Mouse (Mus musculus) midbrain, embryonic 10.5 days (tissue): ENCODE measurements around the gene Arf4. TPM values are rescaled to one million over a fixed set of nuclear protein-coding genes. Genes with fewer than 3 reads are reported as not detected.

Source experiments
- DNase-seq: peaks from one replicate; pipeline ENCODE4 v3.0.0-alpha.2; 2017; ENCODE audit warnings: low spot score
- H3K27ac ChIP-seq: fragments of 300-500 bp; sonication (generic); replicated peaks from 2 replicates; pipeline ENCODE4 v1.5.1; 2016; ENCODE audit warnings: mild to moderate bottlenecking
- H3K27me3 ChIP-seq: fragments of 300-500 bp; sonication (generic); 2 replicates; pipeline ENCODE4 v1.6.1; 2016; ENCODE audit warnings: low read depth, mild to moderate bottlenecking; ENCODE audit not compliant: poor library complexity, severe bottlenecking
- H3K36me3 ChIP-seq: fragments of 300-500 bp; sonication (generic); 2 replicates; pipeline ENCODE4 v1.6.1; 2016; ENCODE audit warnings: mild to moderate bottlenecking, moderate library complexity
- H3K4me1 ChIP-seq: fragments of 300-500 bp; sonication (generic); 2 replicates; pipeline ENCODE4 v1.6.1; 2016
- H3K4me3 ChIP-seq: fragments of 300-500 bp; sonication (generic); 2 replicates; pipeline ENCODE4 v1.5.1; 2016; ENCODE audit warnings: mild to moderate bottlenecking, moderate library complexity
- H3K9me3 ChIP-seq: fragments of 300-500 bp; sonication (generic); replicated peaks from 2 replicates; pipeline ENCODE4 v1.6.1; 2016; ENCODE audit warnings: mild to moderate bottlenecking
- WGBS: fragments of 180-500 bp; shearing (Covaris S2); methylation state at CpG from one replicate; pipeline ENCODE4 v1.1.7; 2016; 5-methylcytosine and 5-hydroxymethylcytosine counted together
- polyA plus RNA-seq: library from polyadenylated mRNA; unstranded; fragments of >200 nt; fragmentation: Nextera tagmentation; extraction: Ambion mirVana; gene quantifications from 2 replicates; pipeline ENCODE4 v1.2.1, GENCODE M21; 2016

The Arf4 gene
- 517 and 522 TPM in 2 replicates for polyA plus RNA-seq

- Histone ChIP-seq H3K27me3 (no peaks in the 10 kb centered on the region), H3K9me3 (no peaks in the 10 kb centered on the region), H3K36me3 (peaks cover 4% of the 10 kb centered on the region; the same call in 1 of the 2 replicates), H3K4me3 (peak within 1 kb of the TSS; percentile 94), H3K4me1 (peaks cover 22% of the 10 kb centered on the region), H3K27ac (peak within 1 kb of the TSS; percentile 95)
- WGBS, result under 1% methylated on average over 78 of the region's 83 CpGs
- peak; percentile 97 for DNase-seq
Observed at GRCm38 (mm10) chr14:26637851-26638707, at the start of gene Arf4. Gene Arf4 (plus strand): TSS chr14:26638074.

DNA sequence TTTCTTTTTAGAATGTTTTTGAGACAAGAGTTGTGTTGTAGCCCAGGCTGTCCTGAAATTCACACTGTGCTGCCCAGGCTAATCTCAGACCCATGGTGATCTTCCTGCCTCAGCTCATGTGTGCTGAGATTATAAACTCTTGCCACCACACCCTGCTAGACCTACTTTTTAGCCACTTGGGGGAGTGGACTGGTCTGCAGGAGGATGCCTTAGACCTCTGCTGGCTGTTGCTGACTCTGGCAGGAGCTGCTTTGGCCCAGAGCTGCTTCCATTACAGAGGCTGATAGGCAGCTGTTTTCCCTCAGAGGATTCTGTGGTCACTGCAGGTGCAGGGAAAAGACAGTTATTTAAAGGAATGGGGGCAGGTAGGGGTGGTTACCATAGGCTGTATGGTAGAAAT lies 46.5 kb upstream of the Arf4 start:
- no peak for DNase-seq
- H3K4me3 ChIP-seq, result no peak overlapping the region
- no peak overlapping the region for H3K27ac ChIP-seq
- H3K4me1 ChIP-seq, result no peaks in the 10 kb centered on the region
- H3K36me3 ChIP-seq, result peaks cover 39% of the 10 kb centered on the region
- H3K27me3 ChIP-seq, result no peaks in the 10 kb centered on the region
- H3K9me3 ChIP-seq, result no peaks in the 10 kb centered on the region

GRCm38 (mm10) chr14:26593281-26593895 lies 44.5 kb upstream of the Arf4 start:
- H3K36me3 ChIP-seq, result peaks cover 56% of the 10 kb centered on the region
- 87% methylated on average over 2 of the region's 2 CpGs for WGBS
- H3K4me1 ChIP-seq, result no peaks in the 10 kb centered on the region
- H3K27ac ChIP-seq, result no peak overlapping the region
- no peak for DNase-seq
- no peaks in the 10 kb centered on the region for H3K27me3 ChIP-seq
- H3K9me3 ChIP-seq, result no peaks in the 10 kb centered on the region; the same call in 1 of the 2 replicates
- H3K4me3 ChIP-seq, result no peak overlapping the region

- Histone ChIP-seq H3K9me3 (no peaks in the 10 kb centered on the region; the same call in 1 of the 2 replicates), H3K36me3 (peaks cover 74% of the 10 kb centered on the region), H3K4me1 (no peaks in the 10 kb centered on the region), H3K27ac (no peak overlapping the region), H3K4me3 (no peak overlapping the region), H3K27me3 (no peaks in the 10 kb centered on the region)
- no peak for DNase-seq
- WGBS, result 94% methylated on average over 7 of the region's 7 CpGs
Observed at GRCm38 (mm10) chr14:26595167-26595566, 42.7 kb upstream of the Arf4 start.

DNA sequence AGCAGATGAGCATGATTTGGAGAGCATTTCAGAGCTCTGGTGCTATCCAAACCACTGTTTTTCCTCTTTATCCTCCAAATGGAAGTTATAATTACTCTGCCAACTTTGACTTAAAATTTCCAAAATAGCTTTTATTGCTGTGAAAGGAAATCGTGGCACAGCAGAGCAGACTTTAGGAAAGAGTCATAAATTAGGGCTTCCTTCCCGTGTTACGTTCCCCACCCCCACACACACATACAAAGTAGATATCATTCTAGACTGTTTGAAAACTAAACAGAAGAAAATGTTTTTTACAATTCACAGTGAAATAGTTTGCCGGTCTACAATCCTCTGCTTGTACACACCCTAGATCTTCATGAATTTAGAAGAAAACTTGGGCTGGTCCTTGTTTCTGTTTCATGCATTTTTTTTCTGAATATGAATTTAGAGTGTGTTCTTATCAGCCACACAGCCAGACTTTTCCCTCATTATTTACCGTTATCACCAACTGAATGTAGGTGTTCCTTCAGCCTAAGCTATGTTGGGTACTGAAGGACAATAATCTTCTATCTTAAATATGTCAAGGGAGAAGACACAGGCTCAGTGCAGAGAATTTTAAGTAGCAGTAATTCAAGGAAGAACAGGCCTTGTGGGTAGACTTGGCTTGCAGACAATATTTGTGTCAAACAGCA lies 42.0 kb upstream of the Arf4 start:
- Histone ChIP-seq H3K4me1 (no peaks in the 10 kb centered on the region), H3K27ac (no peak overlapping the region), H3K27me3 (no peaks in the 10 kb centered on the region), H3K4me3 (no peak overlapping the region), H3K9me3 (no peaks in the 10 kb centered on the region; the same call in 1 of the 2 replicates), H3K36me3 (peaks cover 77% of the 10 kb centered on the region)
- no peak for DNase-seq
- WGBS, result 90% methylated on average over 5 of the region's 5 CpGs

GRCm38 (mm10) chr14:26605354-26605753 lies 32.5 kb upstream of the Arf4 start:
- no peak overlapping the region for H3K27ac ChIP-seq
- H3K4me1 ChIP-seq, result no peaks in the 10 kb centered on the region
- DNase-seq, result no peak
- peaks cover 94% of the 10 kb centered on the region for H3K36me3 ChIP-seq
- H3K27me3 ChIP-seq, result no peaks in the 10 kb centered on the region
- H3K9me3 ChIP-seq, result no peaks in the 10 kb centered on the region
- 86% methylated on average over 4 of the region's 4 CpGs for WGBS
- H3K4me3 ChIP-seq, result no peak overlapping the region

- no peak for DNase-seq
- 90% methylated on average over 1 of the region's 1 CpGs for WGBS
- no peaks in the 10 kb centered on the region for H3K9me3 ChIP-seq
- no peaks in the 10 kb centered on the region for H3K4me1 ChIP-seq
- no peak overlapping the region for H3K27ac ChIP-seq
- no peak overlapping the region for H3K4me3 ChIP-seq
- H3K36me3 ChIP-seq, result peaks cover 98% of the 10 kb centered on the region
- H3K27me3 ChIP-seq, result no peaks in the 10 kb centered on the region
Observed at GRCm38 (mm10) chr14:26609674-26610073, 28.2 kb upstream of the Arf4 start.

DNA sequence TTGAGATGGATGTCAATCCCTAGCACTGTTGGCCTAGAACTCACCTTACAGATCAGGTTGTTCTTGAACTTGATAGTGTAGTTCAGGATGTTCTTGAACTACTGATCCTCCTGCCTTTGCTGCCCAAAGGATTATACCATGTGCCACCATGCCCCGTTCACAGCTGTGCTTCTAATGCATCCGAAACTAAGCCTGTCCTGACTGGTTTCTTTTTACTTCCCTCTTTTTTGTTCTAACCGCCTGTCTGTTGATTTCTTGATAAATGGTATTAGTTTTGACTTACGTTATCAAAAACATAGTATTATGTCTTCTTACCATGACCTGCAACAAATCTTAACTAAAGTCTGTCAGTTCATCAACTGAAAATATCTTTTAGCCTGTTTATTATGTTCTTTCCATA lies 27.2 kb upstream of the Arf4 start:
- no peak for DNase-seq
- Histone ChIP-seq H3K4me3 (no peak overlapping the region), H3K9me3 (no peaks in the 10 kb centered on the region), H3K27me3 (no peaks in the 10 kb centered on the region), H3K36me3 (peaks cover 95% of the 10 kb centered on the region), H3K4me1 (no peaks in the 10 kb centered on the region), H3K27ac (no peak overlapping the region)
- 96% methylated on average over 4 of the region's 4 CpGs for WGBS

DNA sequence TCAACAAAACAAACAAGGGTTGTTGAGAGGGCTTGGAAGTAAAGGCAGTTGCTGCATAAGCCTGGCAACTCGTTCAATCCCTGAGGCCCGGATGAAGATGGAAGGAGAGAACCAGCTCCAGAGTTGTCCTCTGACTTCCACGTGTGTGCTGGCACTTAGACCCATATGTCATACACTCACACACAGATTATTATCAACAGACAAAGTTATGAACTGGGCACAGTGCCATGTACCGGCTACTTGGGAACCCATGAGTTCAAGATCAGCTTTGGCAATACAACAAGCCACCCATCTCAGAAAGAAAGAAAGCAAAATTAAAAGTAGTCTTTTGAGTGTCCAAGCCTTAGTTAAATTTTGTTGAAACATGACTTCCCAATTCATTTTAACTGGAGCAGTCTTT lies 12.6 kb upstream of the Arf4 start:
- WGBS, result 91% methylated on average over 4 of the region's 4 CpGs
- Histone ChIP-seq H3K27ac (no peak overlapping the region), H3K4me3 (no peak overlapping the region), H3K36me3 (peaks cover 100% of the 10 kb centered on the region), H3K4me1 (no peaks in the 10 kb centered on the region), H3K27me3 (no peaks in the 10 kb centered on the region), H3K9me3 (no peaks in the 10 kb centered on the region)
- no peak for DNase-seq

DNA sequence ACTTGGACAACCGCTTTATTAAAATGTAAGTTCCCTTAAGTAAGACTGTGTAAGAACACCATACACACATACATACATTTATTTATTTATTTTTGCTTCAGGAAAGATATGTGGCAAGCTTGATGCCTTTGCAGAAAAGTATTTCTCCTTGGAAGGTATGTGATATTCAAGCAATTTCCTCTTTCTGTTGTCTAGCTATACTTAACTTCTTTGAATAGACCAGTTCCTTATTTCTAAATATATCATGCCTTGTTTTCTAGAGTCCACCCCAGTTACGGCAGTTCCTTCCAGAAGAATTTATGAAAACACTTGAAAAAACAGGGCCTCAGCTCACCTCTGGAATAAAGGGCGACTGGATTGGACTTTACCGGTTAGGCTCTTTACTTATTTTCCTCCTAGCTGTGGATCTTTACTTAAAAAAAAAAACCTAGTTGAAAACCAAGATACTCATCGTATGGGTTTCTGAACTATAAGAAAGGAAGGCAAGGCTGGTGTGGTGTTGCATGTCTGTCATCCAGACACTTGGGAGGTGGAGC lies 11.2 kb upstream of the Arf4 start:
- DNase-seq, result no peak
- 93% methylated on average over 5 of the region's 5 CpGs for WGBS
- Histone ChIP-seq H3K27ac (no peak overlapping the region), H3K27me3 (no peaks in the 10 kb centered on the region), H3K4me1 (no peaks in the 10 kb centered on the region), H3K9me3 (no peaks in the 10 kb centered on the region), H3K4me3 (no peak overlapping the region), H3K36me3 (peaks cover 99% of the 10 kb centered on the region)

DNA sequence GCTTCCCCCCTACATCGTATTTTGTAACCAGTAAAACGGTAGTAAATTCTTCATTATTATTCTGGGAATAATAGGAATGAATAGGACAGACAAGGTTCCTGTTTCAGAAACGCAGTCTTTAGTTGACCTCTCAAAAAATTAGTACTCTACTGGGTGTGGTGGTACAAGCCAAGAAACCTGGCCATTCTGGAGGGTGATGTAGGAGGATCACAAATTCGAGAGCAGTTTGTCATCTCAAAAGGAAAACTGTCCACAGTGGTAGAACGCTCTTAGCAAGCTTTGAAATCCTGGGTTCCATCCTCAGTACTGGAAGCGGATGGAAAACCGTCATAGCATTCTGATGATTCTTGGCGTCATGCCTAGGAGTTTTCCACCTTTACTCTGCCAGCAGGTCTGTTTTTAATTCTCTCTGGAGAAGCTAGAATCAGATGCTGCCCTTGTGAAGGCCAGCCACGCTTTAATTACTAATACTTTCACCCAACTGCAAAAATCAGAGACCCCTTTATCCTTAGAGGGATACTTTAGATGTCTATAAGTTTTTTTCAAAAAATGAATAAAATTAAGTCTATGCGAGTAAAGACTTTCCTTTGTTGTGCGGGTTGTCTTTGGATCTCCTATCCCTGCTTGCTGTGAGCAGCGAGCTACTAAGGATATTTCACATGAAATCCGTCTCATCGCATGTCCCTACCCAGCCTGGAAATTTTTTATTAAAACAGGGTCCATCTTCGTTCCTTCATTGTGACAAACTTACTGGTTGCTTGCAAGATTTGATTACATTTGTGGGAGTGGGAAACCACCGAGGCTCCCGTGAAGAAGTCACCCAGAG lies 636 bp upstream of the Arf4 start:
- H3K36me3 ChIP-seq, result peaks cover 12% of the 10 kb centered on the region
- H3K27ac ChIP-seq, result peak overlapping the region; percentile 95
- WGBS, result 34% methylated on average over 17 of the region's 17 CpGs
- H3K4me3 ChIP-seq, result peak overlapping the region; percentile 94
- H3K4me1 ChIP-seq, result peaks cover 22% of the 10 kb centered on the region
- H3K9me3 ChIP-seq, result no peaks in the 10 kb centered on the region
- DNase-seq, result no peak
- H3K27me3 ChIP-seq, result no peaks in the 10 kb centered on the region

DNA sequence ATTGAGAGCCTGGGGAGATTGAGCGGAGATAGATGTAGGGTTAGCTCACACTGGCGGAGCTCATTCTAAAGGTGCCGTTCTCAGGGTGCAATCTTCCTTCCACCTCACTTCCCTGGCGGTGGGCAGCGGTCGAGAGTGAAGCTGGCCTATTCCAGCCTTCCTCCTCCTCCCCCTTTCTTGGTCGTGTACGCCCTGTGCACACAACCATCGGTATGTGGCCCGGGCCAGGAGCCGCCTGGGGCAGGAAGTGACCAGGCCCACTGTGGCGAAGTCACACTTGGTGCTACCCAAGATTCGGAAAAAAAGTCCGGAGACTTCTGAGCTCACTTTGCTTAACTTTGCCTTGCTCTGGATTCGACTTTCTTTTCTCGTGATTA lies 822 bp downstream of the Arf4 start:
- Histone ChIP-seq H3K9me3 (no peaks in the 10 kb centered on the region), H3K36me3 (peaks cover 4% of the 10 kb centered on the region; the same call in 1 of the 2 replicates), H3K4me1 (peaks cover 22% of the 10 kb centered on the region), H3K27ac (peak overlapping the region; percentile 95), H3K4me3 (peak overlapping the region; percentile 94), H3K27me3 (no peaks in the 10 kb centered on the region)
- DNase-seq, result peak; percentile 68
- WGBS, result under 1% methylated on average over 16 of the region's 16 CpGs
